Mouse (Mus musculus) midbrain, embryonic 11.5 days (tissue): ENCODE data around the gene Fmnl2. TPM values are rescaled to one million over a fixed set of nuclear protein-coding genes. Genes with fewer than 3 reads are reported as not detected.

ENCODE experiments used
- ATAC-seq: fragments of 200-750 bp; cut with Nextera tagmentation; 2 replicates; pipeline ENCODE4 v1.8.0; 2017; ENCODE audit warnings: moderate TSS enrichment, moderate library complexity; ENCODE audit not compliant: low FRiP score
- DNase-seq: peaks from one replicate; pipeline ENCODE4 v3.0.0; 2015; ENCODE audit warnings: low spot score; ENCODE audit errors: missing footprints
- H3K27ac ChIP-seq: fragments of 300-500 bp; sonication (generic); 2 replicates; pipeline ENCODE4 v1.5.1; 2014; ENCODE audit warnings: low read depth, low read length
- H3K27me3 ChIP-seq: fragments of 300-500 bp; sonication (generic); 2 replicates; pipeline ENCODE4 v1.6.1; 2014; ENCODE audit warnings: mild to moderate bottlenecking, low read length, moderate library complexity, mixed read lengths; ENCODE audit not compliant: control insufficient read depth, insufficient read depth
- H3K36me3 ChIP-seq: fragments of 300-500 bp; sonication (generic); 2 replicates; pipeline ENCODE4 v1.6.1; 2014; ENCODE audit warnings: mild to moderate bottlenecking, low read length, moderate library complexity, mixed read lengths; ENCODE audit not compliant: control insufficient read depth, insufficient read depth
- H3K4me1 ChIP-seq: fragments of 300-500 bp; sonication (generic); 2 replicates; pipeline ENCODE4 v1.6.1; 2014; ENCODE audit warnings: low read length; ENCODE audit not compliant: control insufficient read depth, insufficient read depth
- H3K4me2 ChIP-seq: fragments of 300-500 bp; sonication (generic); 2 replicates; pipeline ENCODE4 v1.6.1; 2014; ENCODE audit warnings: mild to moderate bottlenecking, moderate library complexity
- H3K4me3 ChIP-seq: fragments of 300-500 bp; sonication (generic); 2 replicates; pipeline ENCODE4 v1.5.1; 2014; ENCODE audit warnings: low read depth, low read length
- H3K9ac ChIP-seq: fragments of 300-500 bp; sonication (generic); 2 replicates; pipeline ENCODE4 v1.6.1; 2014; ENCODE audit warnings: low read length
- H3K9me3 ChIP-seq: fragments of 300-500 bp; sonication (generic); 2 replicates; pipeline ENCODE4 v1.6.1; 2016; ENCODE audit warnings: low read length; ENCODE audit not compliant: control insufficient read depth
- WGBS: fragments of 180-500 bp; shearing (Covaris S2); extraction: QIAGEN DNeasy Blood & Tissue Kit; methylation state at CpG from one replicate; pipeline ENCODE4 v1.1.7; 2014; 5-methylcytosine and 5-hydroxymethylcytosine counted together
- polyA plus RNA-seq: library from polyadenylated mRNA; unstranded; fragments of >200 nt; fragmentation: Nextera tagmentation; extraction: Ambion mirVana; gene quantifications from 2 replicates; pipeline ENCODE4 v1.2.1, GENCODE M21; 2014

The Fmnl2 gene
- polyA plus RNA-seq, 1 experiment from 2014 or later = 9.4 TPM

- no peaks in the 10 kb centered on the region for H3K4me1 ChIP-seq
- no peak overlapping the region for H3K9ac ChIP-seq
- no peaks in the 10 kb centered on the region for H3K27me3 ChIP-seq
- 84% methylated on average over 4 of the region's 4 CpGs for WGBS
- H3K4me2 ChIP-seq = no peak overlapping the region
- H3K27ac ChIP-seq = no peak overlapping the region
- H3K36me3 ChIP-seq = no peaks in the 10 kb centered on the region
- no peaks in the 10 kb centered on the region for H3K9me3 ChIP-seq
- H3K4me3 ChIP-seq = no peak overlapping the region
- DNase-seq (no peak), ATAC-seq (no peak)
Measured at GRCm38 (mm10) chr2:52979280-52979763, 121.7 kb downstream of the Fmnl2 start.

- H3K9ac ChIP-seq = no peak overlapping the region
- no peaks in the 10 kb centered on the region for H3K9me3 ChIP-seq
- no peak for DNase-seq
- 90% methylated on average over 7 of the region's 7 CpGs for WGBS
- ATAC-seq = no peak
- H3K36me3 ChIP-seq = no peaks in the 10 kb centered on the region
- H3K4me1 ChIP-seq = peaks cover 6% of the 10 kb centered on the region; the same call in 1 of the 2 replicates
- no peak overlapping the region for H3K4me2 ChIP-seq
- H3K27ac ChIP-seq = no peak overlapping the region
- H3K27me3 ChIP-seq = no peaks in the 10 kb centered on the region
- no peak overlapping the region for H3K4me3 ChIP-seq
Measured at GRCm38 (mm10) chr2:52981126-52981525, 123.5 kb downstream of the Fmnl2 start.

- ATAC-seq = no peak
- Histone ChIP-seq H3K4me3 (no peak overlapping the region), H3K27me3 (no peaks in the 10 kb centered on the region), H3K9me3 (no peaks in the 10 kb centered on the region), H3K27ac (no peak overlapping the region), H3K36me3 (no peaks in the 10 kb centered on the region), H3K9ac (no peak overlapping the region), H3K4me2 (no peak overlapping the region), H3K4me1 (peaks cover 6% of the 10 kb centered on the region; the same call in 1 of the 2 replicates)
- WGBS = 88% methylated on average over 8 of the region's 8 CpGs
- no peak for DNase-seq
Measured at GRCm38 (mm10) chr2:52981595-52981994, 123.9 kb downstream of the Fmnl2 start.

- Histone ChIP-seq H3K9ac (no peak overlapping the region), H3K27me3 (no peaks in the 10 kb centered on the region), H3K36me3 (no peaks in the 10 kb centered on the region), H3K9me3 (no peaks in the 10 kb centered on the region), H3K4me1 (peaks cover 6% of the 10 kb centered on the region; the same call in 1 of the 2 replicates), H3K27ac (no peak overlapping the region), H3K4me2 (no peak overlapping the region), H3K4me3 (no peak overlapping the region)
- no peak for DNase-seq
- 85% methylated on average over 3 of the region's 3 CpGs for WGBS
- ATAC-seq = no peak
Measured at GRCm38 (mm10) chr2:52982502-52982901, 124.8 kb downstream of the Fmnl2 start.

GRCm38 (mm10) chr2:52984556-52984955 is 126.9 kb downstream of the Fmnl2 start:
- Histone ChIP-seq H3K9ac (no peak overlapping the region), H3K4me1 (peaks cover 11% of the 10 kb centered on the region), H3K4me3 (no peak overlapping the region), H3K4me2 (no peak overlapping the region), H3K9me3 (no peaks in the 10 kb centered on the region), H3K27ac (no peak overlapping the region), H3K36me3 (no peaks in the 10 kb centered on the region), H3K27me3 (no peaks in the 10 kb centered on the region)
- DNase-seq = no peak
- no peak for ATAC-seq
- WGBS = 91% methylated on average over 1 of the region's 1 CpGs

GRCm38 (mm10) chr2:52985167-52985566 is 127.5 kb downstream of the Fmnl2 start:
- H3K9ac ChIP-seq = no peak overlapping the region
- H3K4me1 ChIP-seq = peaks cover 11% of the 10 kb centered on the region
- WGBS = 31% methylated on average over 4 of the region's 4 CpGs
- no peaks in the 10 kb centered on the region for H3K9me3 ChIP-seq
- H3K4me3 ChIP-seq = no peak overlapping the region
- no peak overlapping the region for H3K4me2 ChIP-seq
- no peaks in the 10 kb centered on the region for H3K27me3 ChIP-seq
- DNase-seq (no peak), ATAC-seq (no peak)
- no peaks in the 10 kb centered on the region for H3K36me3 ChIP-seq
- no peak overlapping the region for H3K27ac ChIP-seq

- no peak overlapping the region for H3K27ac ChIP-seq
- WGBS = 74% methylated on average over 3 of the region's 3 CpGs
- no peak overlapping the region for H3K4me3 ChIP-seq
- no peaks in the 10 kb centered on the region for H3K36me3 ChIP-seq
- H3K4me2 ChIP-seq = no peak overlapping the region
- H3K9ac ChIP-seq = no peak overlapping the region
- DNase-seq (no peak), ATAC-seq (no peak)
- H3K27me3 ChIP-seq = no peaks in the 10 kb centered on the region
- H3K4me1 ChIP-seq = peaks cover 11% of the 10 kb centered on the region
- H3K9me3 ChIP-seq = no peaks in the 10 kb centered on the region
Measured at GRCm38 (mm10) chr2:52986354-52986753, 128.7 kb downstream of the Fmnl2 start.

GRCm38 (mm10) chr2:52987035-52987434 is 129.4 kb downstream of the Fmnl2 start:
- DNase-seq (no peak), ATAC-seq (no peak)
- WGBS = 94% methylated on average over 6 of the region's 6 CpGs
- H3K9me3 ChIP-seq = no peaks in the 10 kb centered on the region
- H3K9ac ChIP-seq = no peak overlapping the region
- no peak overlapping the region for H3K4me2 ChIP-seq
- H3K27ac ChIP-seq = no peak overlapping the region
- H3K4me3 ChIP-seq = no peak overlapping the region
- H3K4me1 ChIP-seq = peaks cover 11% of the 10 kb centered on the region
- H3K36me3 ChIP-seq = no peaks in the 10 kb centered on the region
- H3K27me3 ChIP-seq = no peaks in the 10 kb centered on the region

GRCm38 (mm10) chr2:52987637-52988295 is 130.1 kb downstream of the Fmnl2 start:
- Histone ChIP-seq H3K4me1 (peaks cover 11% of the 10 kb centered on the region), H3K36me3 (no peaks in the 10 kb centered on the region), H3K9ac (no peak overlapping the region), H3K4me2 (no peak overlapping the region), H3K27me3 (no peaks in the 10 kb centered on the region), H3K4me3 (no peak overlapping the region), H3K27ac (no peak overlapping the region), H3K9me3 (no peaks in the 10 kb centered on the region)
- ATAC-seq (peak; percentile 50; the same call in 1 of the 2 replicates), DNase-seq (no peak)
- 66% methylated on average over 11 of the region's 11 CpGs for WGBS
